Mouse (Mus musculus): ENCODE measurements around the gene Zfp457. TPM values are rescaled to one million over a fixed set of nuclear protein-coding genes. Genes with fewer than 3 reads are reported as not detected.
"Not testable (repeated sequence)": the region's sequence is repeated elsewhere in the genome, so short reads cannot be mapped to it uniquely, and the experiment has no call there.

Zfp457 gene
- total RNA-seq (2021) = 1 to 10 TPM; 3.2 to 3.6 TPM

- intact Hi-C loops (cut with DNase I) = no loop called here
- peak; percentile 89 to 92 for DNase-seq (ENCODE audit: extremely low spot score in 1 of 2, low spot score in 2 of 2)
These were observed at the start of gene Zfp457 for GRCm38 (mm10) chr13:67305822-67306672. Gene Zfp457, minus strand, starts transcription at chr13:67306485.

GRCm38 (mm10) chr13:67351854-67352253, 45.6 kb upstream of the Zfp457 start:
- intact Hi-C loops (cut with DNase I) = no loop called here
- no peak for DNase-seq (ENCODE audit: extremely low spot score in 1 of 2, low spot score in 2 of 2)

GRCm38 (mm10) chr13:67343422-67343821, 37.1 kb upstream of the Zfp457 start:
- intact Hi-C loops (cut with DNase I) = no loop called here
- DNase-seq (ENCODE audit: extremely low spot score in 1 of 2, low spot score in 2 of 2) = no peak

GRCm38 (mm10) chr13:67332877-67333276, 26.6 kb upstream of the Zfp457 start:
- no peak for DNase-seq (ENCODE audit: extremely low spot score in 1 of 2, low spot score in 2 of 2)
- intact Hi-C loops (cut with DNase I) = no loop called here

- intact Hi-C loops (cut with DNase I) = no loop called here
These were observed 25.9 kb upstream of the Zfp457 start, which contains the start of gene Zfp595 for GRCm38 (mm10) chr13:67332019-67332724. Gene Zfp595, minus strand, starts transcription at chr13:67332570.

GRCm38 (mm10) chr13:67306718-67307117, 433 bp upstream of the Zfp457 start:
- DNase-seq (ENCODE audit: extremely low spot score in 1 of 2, low spot score in 2 of 2) = no peak
- intact Hi-C loops (cut with DNase I) = no loop called here

More at GRCm38 (mm10) chr13:67332019-67332724, 25.9 kb upstream of the Zfp457 start, which contains the start of gene Zfp595:
- peak; percentile 82 to 83 for DNase-seq (ENCODE audit: extremely low spot score in 1 of 2, low spot score in 2 of 2)

GRCm38 (mm10) chr13:67278314-67278713, 28.0 kb downstream of the Zfp457 start, which contains the start of gene Zfp458:
Gene Zfp458, minus strand, starts transcription at chr13:67278466.
- peak in 1 of 2 experiments; percentile 21 for DNase-seq (ENCODE audit: extremely low spot score in 1 of 2, low spot score in 2 of 2)
- intact Hi-C loops (cut with DNase I) = no loop called here

GRCm38 (mm10) chr13:67269383-67270065, 36.8 kb downstream of the Zfp457 start:
- intact Hi-C loops (cut with DNase I); DNase-seq (ENCODE audit: extremely low spot score in 1 of 2, low spot score in 2 of 2): not testable (repeated sequence)

- intact Hi-C loops (cut with DNase I) = no loop called here
These were observed 37.5 kb downstream of the Zfp457 start for GRCm38 (mm10) chr13:67268568-67269369.

More at GRCm38 (mm10) chr13:67268568-67269369, 37.5 kb downstream of the Zfp457 start:
- DNase-seq (ENCODE audit: extremely low spot score in 1 of 2, low spot score in 2 of 2) = peak; percentile 56 to 85

Other genes with a start within 250 kb of the Zfp457 start
- gene Zfp712, start 245.3 kb downstream of the Zfp457 start, total RNA-seq (2021) = 1 to 10 TPM; 5.5 to 6.1 TPM
- 1 to 10 TPM; 3.0 TPM for gene Zfp708, start 208.5 kb downstream of the Zfp457 start, total RNA-seq (2021)
- gene Gm28557, start 197.9 kb downstream of the Zfp457 start, total RNA-seq (2021) = 1 to 10 TPM; 1.2 to 1.7 TPM
- not detected for gene Rslcan18, start 190.2 kb downstream of the Zfp457 start, total RNA-seq (2021)
- gene Zfp759, start 184.8 kb downstream of the Zfp457 start, total RNA-seq (2021) = 10 to 100 TPM in 1 of 2 experiments, 1 to 10 TPM in 1; 9.2 to 11.4 TPM
- 1 to 10 TPM; 4.8 to 7.8 TPM for gene Rsl1, start 133.3 kb downstream of the Zfp457 start, total RNA-seq (2021)
- gene Zfp455, start 112.0 kb downstream of the Zfp457 start, total RNA-seq (2021) = 1 to 10 TPM; 2.2 to 3.4 TPM
- 10 to 100 TPM; 19.8 to 20.5 TPM for gene Zfp458, start 28.0 kb downstream of the Zfp457 start, total RNA-seq (2021)
- gene Zfp595, start 26.1 kb upstream of the Zfp457 start, total RNA-seq (2021) = 1 to 10 TPM; 2.3 to 2.5 TPM
- gene Gm28044, start 54.1 kb upstream of the Zfp457 start, total RNA-seq (2021) = not detected
- gene Zfp953, start 54.1 kb upstream of the Zfp457 start, total RNA-seq (2021) = under 1 TPM; 0.63 to 0.64 TPM
- gene Gm28041, start 69.2 kb upstream of the Zfp457 start, total RNA-seq (2021) = not detected
- gene Zfp456, start 69.3 kb upstream of the Zfp457 start, total RNA-seq (2021) = under 1 TPM; 0.67 to 0.69 TPM
- 1 to 10 TPM; 1.7 to 2.1 TPM for gene Zfp429, start 93.3 kb upstream of the Zfp457 start, total RNA-seq (2021)
- gene Zfp459, start 114.9 kb upstream of the Zfp457 start, total RNA-seq (2021) = 1 to 10 TPM; 3.1 to 5.3 TPM
- 10 to 100 TPM in 1 of 2 experiments, 1 to 10 TPM in 1; 9.9 to 12.4 TPM for gene Zfp874a, start 145.1 kb upstream of the Zfp457 start, total RNA-seq (2021)
- 10 to 100 TPM; 14.2 to 15.1 TPM for gene Zfp874b, start 177.8 kb upstream of the Zfp457 start, total RNA-seq (2021)
- gene Zfp58, start 194.1 kb upstream of the Zfp457 start, total RNA-seq (2021) = 1 to 10 TPM; 5.7 to 7.0 TPM
- gene Gm26965, start 219.7 kb upstream of the Zfp457 start, total RNA-seq (2021) = not detected
- 10 to 100 TPM; 25.1 to 28.4 TPM for gene Zfp87, start 219.7 kb upstream of the Zfp457 start, total RNA-seq (2021)
- gene Zfp748, start 247.3 kb upstream of the Zfp457 start, total RNA-seq (2021) = 1 to 10 TPM; 9.5 to 9.6 TPM

Data from left cerebral cortex, postnatal 10 days (tissue).